Mouse (Mus musculus) CH12.LX (cell line): Measurements from ENCODE around the gene Asic4.

Source experiments
- CHD1 ChIP-seq: IDR thresholded peaks from 2 replicates; pipeline ENCODE4 v1.6.1; 2012; ENCODE audit warnings: low read depth, low read length, improper control_type of control experiment, inconsistent platforms
- CTCF ChIP-seq, 2 experiments: IDR thresholded peaks in 1 of 2; conservative IDR thresholded peaks in 1 of 2; 2 replicates each; pipeline ENCODE4 v1.5.1; 2011 to 2012; ENCODE audit warnings: low read depth in 2 of 2, low read length in 2 of 2, improper control_type of control experiment in 1 of 2, inconsistent platforms in 1 of 2, mild to moderate bottlenecking in 1 of 2, moderate library complexity in 1 of 2
- EP300 ChIP-seq: IDR thresholded peaks from 2 replicates; pipeline ENCODE4 v1.6.1; 2011; ENCODE audit warnings: low read length, improper control_type of control experiment
- HCFC1 ChIP-seq: IDR thresholded peaks from 2 replicates; pipeline ENCODE4 v1.6.1; 2012; ENCODE audit warnings: low read depth, mild to moderate bottlenecking, inconsistent platforms, low read length, improper control_type of control experiment
- KAT2A ChIP-seq: IDR thresholded peaks from 2 replicates; pipeline ENCODE4 v1.6.1; 2012; ENCODE audit warnings: low read length, improper control_type of control experiment, inconsistent platforms; ENCODE audit not compliant: insufficient replicate concordance
- MAFK ChIP-seq: IDR thresholded peaks from 2 replicates; pipeline ENCODE4 v1.6.1; 2011; ENCODE audit warnings: low read length, improper control_type of control experiment; ENCODE audit not compliant: insufficient replicate concordance
- MAX ChIP-seq: IDR thresholded peaks from 2 replicates; pipeline ENCODE4 v1.6.1; 2011; ENCODE audit warnings: low read length, improper control_type of control experiment
- MAZ ChIP-seq: IDR thresholded peaks from 2 replicates; pipeline ENCODE4 v1.6.1; 2012; ENCODE audit warnings: low read depth, mild to moderate bottlenecking, inconsistent platforms, low read length, improper control_type of control experiment, moderate library complexity
- MEF2A ChIP-seq: IDR thresholded peaks from 2 replicates; pipeline ENCODE4 v1.6.1; 2014; ENCODE audit warnings: low read depth, mild to moderate bottlenecking, inconsistent platforms, low read length, improper control_type of control experiment, borderline replicate concordance
- POLR2A ChIP-seq: IDR thresholded peaks from 2 replicates; pipeline ENCODE4 v1.6.1; 2011; ENCODE audit warnings: low read depth, mild to moderate bottlenecking, improper control_type of control experiment, low read length
- SIN3A ChIP-seq: IDR thresholded peaks from 2 replicates; pipeline ENCODE4 v1.6.1; 2012; ENCODE audit warnings: low read length, improper control_type of control experiment, inconsistent platforms
- USF1 ChIP-seq: IDR thresholded peaks from 2 replicates; pipeline ENCODE4 v1.6.1; 2014; ENCODE audit warnings: low read depth, mild to moderate bottlenecking, inconsistent platforms, low read length, improper control_type of control experiment
- ZKSCAN1 ChIP-seq: IDR thresholded peaks from 2 replicates; pipeline ENCODE4 v1.6.1; 2012; ENCODE audit warnings: low read depth, inconsistent platforms, low read length, improper control_type of control experiment, borderline replicate concordance
- ZNF384 ChIP-seq: IDR thresholded peaks from 2 replicates; pipeline ENCODE4 v1.6.1; 2012; ENCODE audit warnings: low read depth, low read length, improper control_type of control experiment, inconsistent platforms

- no peak for TF ChIP-seq POLR2A
- TF ChIP-seq CTCF (conservative IDR thresholded peaks at IDR 0.05 in 1 of 2, IDR thresholded peaks at IDR 0.05 in 1 of 2; ENCODE audit: low read depth in 2 of 2, low read length in 2 of 2), result no peak
- no peak for TF ChIP-seq MAX
- TF ChIP-seq MAFK, result no peak
- TF ChIP-seq ZNF384, result no peak
- no peak for TF ChIP-seq KAT2A
- no peak for TF ChIP-seq USF1
- TF ChIP-seq EP300, result no peak
- no peak for TF ChIP-seq CHD1
- TF ChIP-seq ZKSCAN1, result no peak
- no peak for TF ChIP-seq HCFC1
- no peak for TF ChIP-seq MAZ
- TF ChIP-seq SIN3A, result no peak
- TF ChIP-seq MEF2A, result no peak
Measured at GRCm38 (mm10) chr1:75480735-75481134, 30.5 kb downstream of the Asic4 start.
